Mouse (Mus musculus) heart, embryonic 16.5 days (tissue): ENCODE measurements around the gene Ripply2. TPM values are rescaled to one million over a fixed set of nuclear protein-coding genes. Genes with fewer than 3 reads are reported as not detected.
A peak's percentile ranks its signal among the peaks of the same experiment; 100 is the strongest.
"Not testable (repeated sequence)": the region's sequence is repeated elsewhere in the genome, so short reads cannot be mapped to it uniquely, and the experiment has no call there.

Experiments
- ATAC-seq: fragments of 200-750 bp; cut with Nextera tagmentation; replicated peaks from 2 replicates; pipeline ENCODE4 v1.8.0; 2017; ENCODE audit warnings: moderate number of reproducible peaks; ENCODE audit not compliant: insufficient read depth, low FRiP score; ENCODE audit errors: extremely low read depth
- H3K27ac ChIP-seq: fragments of 300-500 bp; sonication (generic); 2 replicates; pipeline ENCODE4 v1.5.1; 2014; ENCODE audit warnings: mild to moderate bottlenecking, low read length, control low read depth, moderate library complexity
- H3K27me3 ChIP-seq: fragments of 300-500 bp; sonication (generic); 2 replicates; pipeline ENCODE4 v1.6.1; 2014; ENCODE audit warnings: low read length, mixed read lengths; ENCODE audit not compliant: control insufficient read depth, insufficient read depth
- H3K36me3 ChIP-seq: fragments of 300-500 bp; sonication (generic); 2 replicates; pipeline ENCODE4 v1.6.1; 2014; ENCODE audit not compliant: control insufficient read depth, insufficient read depth
- H3K4me1 ChIP-seq: fragments of 300-500 bp; sonication (generic); 2 replicates; pipeline ENCODE4 v1.6.1; 2014; ENCODE audit warnings: low read length, mixed read lengths; ENCODE audit not compliant: control insufficient read depth, insufficient read depth
- H3K4me2 ChIP-seq: fragments of 300-500 bp; sonication (generic); 2 replicates; pipeline ENCODE4 v1.6.1; 2014; ENCODE audit warnings: low read depth, mild to moderate bottlenecking, control low read depth, low read length
- H3K4me3 ChIP-seq: fragments of 300-500 bp; sonication (generic); 2 replicates; pipeline ENCODE4 v1.5.1; 2014; ENCODE audit warnings: mild to moderate bottlenecking, control low read depth, low read length
- H3K9ac ChIP-seq: fragments of 300-500 bp; sonication (generic); 2 replicates; pipeline ENCODE4 v1.6.1; 2014; ENCODE audit warnings: low read length, control low read depth
- H3K9me3 ChIP-seq: fragments of 300-500 bp; sonication (generic); replicated peaks from 2 replicates; pipeline ENCODE4 v1.6.1; 2016; ENCODE audit warnings: low read length; ENCODE audit not compliant: control insufficient read depth
- WGBS: fragments of 180-500 bp; shearing (Covaris S2); extraction: QIAGEN DNeasy Blood & Tissue Kit; methylation state at CpG from one replicate; pipeline ENCODE4 v1.1.7; 2014; 5-methylcytosine and 5-hydroxymethylcytosine counted together
- polyA plus RNA-seq: library from polyadenylated mRNA; unstranded; fragments of >200 nt; fragmentation: Nextera tagmentation; extraction: Ambion mirVana; gene quantifications from 2 replicates; pipeline ENCODE4 v1.2.1, GENCODE M21; 2015

Ripply2 gene
- polyA plus RNA-seq: 0.75 and 1.1 TPM in 2 replicates

GRCm38 (mm10) chr9:87015288-87015937, at the start of gene Ripply2:
Gene Ripply2 (plus strand): TSS chr9:87015537.
- Histone ChIP-seq H3K4me2 (peak within 1 kb of the TSS; percentile 72), H3K4me3 (peak within 1 kb of the TSS; percentile 61), H3K9ac (peak within 1 kb of the TSS; percentile 66), H3K36me3 (no peaks in the 10 kb centered on the region), H3K9me3 (no peaks in the 10 kb centered on the region), H3K4me1 (0 out of 2 replicates have a peak, but pooled peaks cover 3% of the 10 kb centered on the region), H3K27ac (no peak within 1 kb of the TSS), H3K27me3 (peaks cover 28% of the 10 kb centered on the region)
- under 1% methylated on average over 61 of the region's 71 CpGs for WGBS
- ATAC-seq: peak; percentile 60

GRCm38 (mm10) chr9:86972471-86972870, 42.9 kb upstream of the Ripply2 start:
- not testable (repeated sequence) for H3K27ac ChIP-seq, H3K4me2 ChIP-seq, H3K4me1 ChIP-seq, H3K4me3 ChIP-seq, H3K27me3 ChIP-seq, H3K9me3 ChIP-seq, H3K36me3 ChIP-seq, ATAC-seq, H3K9ac ChIP-seq

- Histone ChIP-seq H3K4me3 (no peak overlapping the region), H3K27me3 (no peaks in the 10 kb centered on the region), H3K4me1 (no peaks in the 10 kb centered on the region; the same call in 1 of the 2 replicates), H3K9ac (no peak overlapping the region), H3K27ac (no peak overlapping the region), H3K36me3 (no peaks in the 10 kb centered on the region), H3K9me3 (no peaks in the 10 kb centered on the region), H3K4me2 (no peak overlapping the region)
- whole genome bisulfite sequencing: 66% methylated on average over 4 of the region's 4 CpGs
- no peak for ATAC-seq
Observed at GRCm38 (mm10) chr9:86973562-86973961, 41.8 kb upstream of the Ripply2 start.

- 68% methylated on average over 4 of the region's 4 CpGs for WGBS
- no peak overlapping the region for H3K27ac ChIP-seq
- no peak overlapping the region for H3K4me2 ChIP-seq
- H3K4me3 ChIP-seq: no peak overlapping the region
- H3K27me3 ChIP-seq: no peaks in the 10 kb centered on the region
- ATAC-seq: no peak
- no peaks in the 10 kb centered on the region for H3K9me3 ChIP-seq
- no peaks in the 10 kb centered on the region for H3K36me3 ChIP-seq
- H3K4me1 ChIP-seq: no peaks in the 10 kb centered on the region; the same call in 1 of the 2 replicates
- no peak overlapping the region for H3K9ac ChIP-seq
Observed at GRCm38 (mm10) chr9:86976896-86977295, 38.4 kb upstream of the Ripply2 start.

GRCm38 (mm10) chr9:86978257-86978907, 37.0 kb upstream of the Ripply2 start:
- Histone ChIP-seq H3K27ac (no peak overlapping the region), H3K4me3 (no peak overlapping the region), H3K27me3 (no peaks in the 10 kb centered on the region), H3K36me3 (no peaks in the 10 kb centered on the region), H3K4me2 (no peak overlapping the region), H3K4me1 (no peaks in the 10 kb centered on the region; the same call in 1 of the 2 replicates), H3K9ac (no peak overlapping the region), H3K9me3 (no peaks in the 10 kb centered on the region)
- 65% methylated on average over 7 of the region's 7 CpGs for WGBS
- no peak for ATAC-seq

GRCm38 (mm10) chr9:86980048-86980447, 35.3 kb upstream of the Ripply2 start:
- H3K27ac ChIP-seq: no peak overlapping the region
- no peak overlapping the region for H3K4me3 ChIP-seq
- H3K4me1 ChIP-seq: no peaks in the 10 kb centered on the region; the same call in 1 of the 2 replicates
- H3K9me3 ChIP-seq: no peaks in the 10 kb centered on the region
- no peaks in the 10 kb centered on the region for H3K36me3 ChIP-seq
- H3K27me3 ChIP-seq: 0 out of 2 replicates have a peak, but pooled peaks cover 2% of the 10 kb centered on the region
- H3K4me2 ChIP-seq: no peak overlapping the region
- no peak for ATAC-seq
- no peak overlapping the region for H3K9ac ChIP-seq

DNA sequence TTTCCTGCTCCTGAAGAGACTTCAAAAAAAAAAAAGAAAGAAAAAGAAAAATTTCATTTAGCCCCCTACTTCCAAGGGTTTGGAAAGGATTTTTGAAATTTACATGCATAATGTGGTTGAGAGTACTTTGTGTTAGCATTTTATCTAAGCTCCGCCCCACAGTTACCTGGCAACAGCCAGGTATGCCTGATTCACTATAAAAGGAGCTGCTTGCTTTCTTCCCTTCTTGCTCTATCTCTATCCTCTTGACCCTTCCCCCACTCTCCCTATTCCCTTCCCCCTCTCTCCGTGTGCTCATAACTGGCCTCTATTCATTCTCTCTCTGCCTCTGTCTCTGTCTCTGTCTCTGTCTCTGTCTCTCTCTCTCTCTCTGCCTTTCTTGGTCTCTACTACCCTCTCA, 34.4 kb upstream of the Ripply2 start:
- Histone ChIP-seq H3K9me3 (no peaks in the 10 kb centered on the region), H3K36me3 (no peaks in the 10 kb centered on the region), H3K4me3 (no peak overlapping the region), H3K4me1 (no peaks in the 10 kb centered on the region; the same call in 1 of the 2 replicates), H3K9ac (no peak overlapping the region), H3K4me2 (no peak overlapping the region), H3K27ac (no peak overlapping the region), H3K27me3 (0 out of 2 replicates have a peak, but pooled peaks cover 2% of the 10 kb centered on the region)
- WGBS: 45% methylated on average over 2 of the region's 2 CpGs
- no peak for ATAC-seq

- 34% methylated on average over 10 of the region's 10 CpGs for WGBS
- Histone ChIP-seq H3K4me1 (no peaks in the 10 kb centered on the region; the same call in 1 of the 2 replicates), H3K9ac (no peak overlapping the region), H3K27me3 (0 out of 2 replicates have a peak, but pooled peaks cover 2% of the 10 kb centered on the region), H3K4me3 (no peak overlapping the region), H3K27ac (no peak overlapping the region), H3K36me3 (no peaks in the 10 kb centered on the region), H3K9me3 (no peaks in the 10 kb centered on the region), H3K4me2 (no peak overlapping the region)
- no peak for ATAC-seq
Observed at GRCm38 (mm10) chr9:86981551-86981950, 33.8 kb upstream of the Ripply2 start.

- Histone ChIP-seq H3K9me3 (no peaks in the 10 kb centered on the region), H3K36me3 (no peaks in the 10 kb centered on the region), H3K9ac (no peak overlapping the region), H3K27me3 (0 out of 2 replicates have a peak, but pooled peaks cover 2% of the 10 kb centered on the region), H3K27ac (no peak overlapping the region), H3K4me1 (no peaks in the 10 kb centered on the region), H3K4me2 (no peak overlapping the region), H3K4me3 (no peak overlapping the region)
- WGBS: 68% methylated on average over 3 of the region's 3 CpGs
- no peak for ATAC-seq
Observed at GRCm38 (mm10) chr9:86984583-86984982, 30.8 kb upstream of the Ripply2 start.
